Mouse (Mus musculus) small intestine, adult 2 months (tissue): ENCODE measurements around the gene Irf3.

Experiments
- CTCF ChIP-seq: fragments of 200-500 bp; IDR thresholded peaks from 2 replicates; pipeline ENCODE4 v1.5.1; 2012; ENCODE audit warnings: low read depth, mild to moderate bottlenecking, control low read depth, inconsistent platforms, low read length, moderate library complexity, mixed read lengths; ENCODE audit not compliant: insufficient replicate concordance, insufficient read length; ENCODE audit errors: extremely low read depth
- POLR2A ChIP-seq: fragments of 200-500 bp; IDR thresholded peaks from 2 replicates; pipeline ENCODE4 v1.6.1; 2012; ENCODE audit warnings: low read depth, mild to moderate bottlenecking, control low read depth, inconsistent platforms, low read length, moderate library complexity

- no peak for TF ChIP-seq CTCF
- peak; percentile 82 for TF ChIP-seq POLR2A
Measured at GRCm38 (mm10) chr7:44997231-44997939, at the start of gene Irf3.
